8 mouse cellular contexts compared by ENCODE assay signal in the genomic region with DNA sequence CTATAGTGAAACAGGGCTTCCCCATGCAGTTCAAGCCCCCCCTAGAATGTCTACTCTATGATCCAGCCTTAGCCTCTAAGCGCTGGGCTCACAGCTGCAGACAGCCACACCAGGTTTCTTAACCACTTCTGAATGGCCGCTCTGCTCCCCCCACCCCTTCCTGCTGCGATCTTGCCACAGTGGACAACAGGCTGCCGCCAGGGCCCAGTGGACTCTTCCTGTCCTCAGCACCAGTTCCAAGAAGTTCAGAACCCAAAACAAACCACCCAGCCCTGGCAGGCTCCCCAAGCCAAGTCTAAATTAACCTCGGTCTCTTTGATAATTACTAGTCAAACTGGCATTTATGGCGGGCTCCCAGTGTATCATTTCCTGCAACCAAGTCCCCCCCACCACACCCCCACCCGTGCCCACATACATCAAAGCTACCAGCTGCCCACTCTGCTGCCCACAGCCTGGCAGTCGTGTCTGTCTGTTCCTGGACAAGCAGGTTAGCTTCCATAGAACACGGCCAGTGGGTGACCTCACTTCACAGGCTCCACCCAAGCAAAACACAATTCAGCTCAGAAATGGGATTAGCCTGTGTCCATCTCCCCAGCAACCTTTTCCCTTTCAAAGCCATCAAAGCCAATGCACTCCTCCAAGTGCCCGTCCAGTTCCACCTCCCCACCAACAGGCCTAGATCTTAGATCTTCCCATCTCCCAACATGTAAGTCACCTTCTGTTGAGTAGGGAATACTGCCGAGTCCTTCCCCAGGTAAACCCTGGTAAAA. TPM values are rescaled to one million over a fixed set of nuclear protein-coding genes. Genes with fewer than 3 reads are reported as not detected.
DNase-seq lines count a peak whose midpoint lies in the region; ATAC-seq and TF ChIP-seq lines count a peak whose summit lies in the region.

No protein-coding gene starts in this region.

- no peaks in the 10 kb centered on the region; the same call in 1 of the 2 replicates for H3K9me3 ChIP-seq in forebrain, embryonic 14.5 days (replicated peaks; ENCODE audit: control insufficient read depth, low read length)
- no peaks in the 10 kb centered on the region for H3K9me3 ChIP-seq in midbrain, postnatal 0 days (ENCODE audit: low read length)

- peaks cover 63% of the 10 kb centered on the region for H3K79me2 ChIP-seq in C2C12 (ENCODE audit: control insufficient read depth, insufficient read depth)

- H3K4me3 ChIP-seq in cerebellum, adult 2 months (replicated peaks; ENCODE audit: insufficient read depth, low read depth, low read length) = peak overlapping the region; percentile 91
- peak overlapping the region; percentile 83 for H3K4me3 ChIP-seq in C2C12 (ENCODE audit: insufficient read depth, poor library complexity, severe bottlenecking)
- peak overlapping the region; percentile 90 for H3K4me3 ChIP-seq in forebrain, embryonic 14.5 days (ENCODE audit: low read depth, low read length)
- peak overlapping the region; percentile 90 for H3K4me3 ChIP-seq in midbrain, postnatal 0 days (ENCODE audit: low read depth, low read length)

- H3ac ChIP-seq in C2C12 (ENCODE audit: control insufficient read depth, insufficient read length, low read depth) = peak overlapping the region; percentile 93

- no peak overlapping the region for H3K27ac ChIP-seq in cerebellum, adult 2 months (ENCODE audit: insufficient read depth, low read length)
- H3K27ac ChIP-seq in forebrain, embryonic 14.5 days (ENCODE audit: low read depth, low read length) = no peak overlapping the region
- peak overlapping the region; percentile 94 for H3K27ac ChIP-seq in midbrain, postnatal 0 days (ENCODE audit: low read depth, low read length)

- TF ChIP-seq POLR2A in cerebellum, adult 2 months (IDR thresholded peaks at IDR 0.05; ENCODE audit: borderline replicate concordance, insufficient read depth, low read length) = 0 out of 2 replicates have a peak, but pooled peaks have one; percentile 14

- H3K4me2 ChIP-seq in forebrain, embryonic 14.5 days (ENCODE audit: low read length) = peak overlapping the region; percentile 99
- H3K4me2 ChIP-seq in midbrain, postnatal 0 days (ENCODE audit: low read depth, low read length, poor library complexity, severe bottlenecking) = peak overlapping the region; percentile 95

- ATAC-seq in forebrain, embryonic 14.5 days = no peak
- ATAC-seq in midbrain, postnatal 0 days (ENCODE audit: low FRiP score) = no peak

- H3K79me3 ChIP-seq in C2C12 (ENCODE audit: low read depth) = peaks cover 55% of the 10 kb centered on the region

- H3K9ac ChIP-seq in forebrain, embryonic 14.5 days (ENCODE audit: low read length) = peak overlapping the region; percentile 94
- H3K9ac ChIP-seq in midbrain, postnatal 0 days (replicated peaks; ENCODE audit: low read length, poor library complexity, severe bottlenecking) = peak overlapping the region; percentile 96

- 2% methylated on average over 11 of the region's 11 CpGs for WGBS in cerebellum, adult 2 months
- WGBS in forebrain, embryonic 14.5 days = 26% methylated on average over 11 of the region's 11 CpGs
- 11% methylated on average over 11 of the region's 11 CpGs for WGBS in midbrain, postnatal 0 days

- H3K36me3 ChIP-seq in C2C12 (ENCODE audit: control insufficient read depth, insufficient read depth) = peaks cover 15% of the 10 kb centered on the region
- H3K36me3 ChIP-seq in forebrain, embryonic 14.5 days (ENCODE audit: control insufficient read depth, insufficient read depth, low read length) = peaks cover 25% of the 10 kb centered on the region
- H3K36me3 ChIP-seq in midbrain, postnatal 0 days (ENCODE audit: insufficient read depth, low read length) = peaks cover 19% of the 10 kb centered on the region

- peaks cover 35% of the 10 kb centered on the region for H3K4me1 ChIP-seq in cerebellum, adult 2 months (ENCODE audit: control insufficient read depth, insufficient read depth, low read length)
- H3K4me1 ChIP-seq in forebrain, embryonic 14.5 days (ENCODE audit: control insufficient read depth, insufficient read depth, low read length) = peaks cover 19% of the 10 kb centered on the region
- peaks cover 13% of the 10 kb centered on the region for H3K4me1 ChIP-seq in midbrain, postnatal 0 days (ENCODE audit: insufficient read depth, low read length)

- no peak for DNase-seq in cerebellum, adult 2 months
- DNase-seq in cerebellum, adult 9-10 months = no peak
- no peak for DNase-seq in forebrain, embryonic 14.5 days (ENCODE audit: low spot score)
- peak; percentile 35 for DNase-seq in kidney, postnatal 14 days
- peak; percentile 34 for DNase-seq in midbrain, postnatal 0 days (ENCODE audit: low spot score)
- DNase-seq in urinary bladder, postnatal 10 days (ENCODE audit: low spot score) = no peak
- DNase-seq in adrenal gland, postnatal 25 days = no peak

- H3K27me3 ChIP-seq in cerebellum, adult 2 months (ENCODE audit: control insufficient read depth, insufficient read depth, low read length) = no peaks in the 10 kb centered on the region
- no peaks in the 10 kb centered on the region for H3K27me3 ChIP-seq in C2C12 (ENCODE audit: control insufficient read depth, insufficient read depth, insufficient read length)
- no peaks in the 10 kb centered on the region for H3K27me3 ChIP-seq in forebrain, embryonic 14.5 days (replicated peaks; ENCODE audit: control insufficient read depth, insufficient read depth, low read length)
- H3K27me3 ChIP-seq in midbrain, postnatal 0 days (ENCODE audit: insufficient read depth, low read length) = no peaks in the 10 kb centered on the region

- TF ChIP-seq CTCF in cerebellum, adult 2 months (IDR thresholded peaks at IDR 0.05; ENCODE audit: borderline replicate concordance, insufficient read depth, low read depth, low read length) = no peak
- TF ChIP-seq CTCF in C2C12 (IDR thresholded peaks at IDR 0.05; ENCODE audit: control insufficient read depth, insufficient read depth, insufficient read length) = no peak
- no peak for TF ChIP-seq CTCF in midbrain, postnatal 0 days (IDR thresholded peaks at IDR 0.05)

TF ChIP-seq in C2C12, 6 proteins besides CTCF, POLR2A, EP300 and RAD21:
- TF ChIP-seq FOSL1 (IDR thresholded peaks at IDR 0.05; ENCODE audit: insufficient read depth, low read length, poor library complexity, severe bottlenecking) (no peak), USF1 (IDR thresholded peaks at IDR 0.05; ENCODE audit: low read depth) (no peak), MAX (IDR thresholded peaks at IDR 0.05) (no peak), CEBPB (IDR thresholded peaks at IDR 0.05; ENCODE audit: low read depth) (no peak), MYOD1 (IDR thresholded peaks at IDR 0.05; ENCODE audit: control insufficient read depth, insufficient read length, low read depth) (no peak)
TF ChIP-seq in C2C12: peak in this region for 0.

RNA-seq across cellular contexts. Expression of gene Ppp1r37, which starts 2.2 kb away (rescaled TPM):
- 134 and 136 TPM in 2 replicates for polyA plus RNA-seq in cerebellum, adult 2 months (2012; rRNA removed)
- 32.6 TPM for polyA plus RNA-seq in C2C12 (2012; fragmentation: generic; extraction: Trizol)
- polyA plus RNA-seq in forebrain, embryonic 14.5 days (2014; fragmentation: Nextera tagmentation; extraction: Ambion mirVana) = 12.6 and 13.5 TPM in 2 replicates
- 114 and 127 TPM in 2 replicates for total RNA-seq in midbrain, postnatal 0 days (2014; rRNA removed)
- polyA plus RNA-seq in midbrain, postnatal 0 days (2015; fragmentation: Nextera tagmentation; extraction: Ambion mirVana) = 27.8 and 28.1 TPM in 2 replicates
- 74.4 and 81.6 TPM in 2 replicates for total RNA-seq in adrenal gland, postnatal 25 days (2021)

RNA-seq across cellular contexts. Expression of gene Zfp296, which starts 16.4 kb away (rescaled TPM):
- 3.4 and 4.0 TPM in 2 replicates for polyA plus RNA-seq in cerebellum, adult 2 months (2012; rRNA removed)
- polyA plus RNA-seq in C2C12 (2012; fragmentation: generic; extraction: Trizol) = 1.9 TPM
- polyA plus RNA-seq in forebrain, embryonic 14.5 days (2014; fragmentation: Nextera tagmentation; extraction: Ambion mirVana) = 0.15 TPM in 1 of 2 replicates, not detected in the other
- total RNA-seq in midbrain, postnatal 0 days (2014; rRNA removed) = 0.33 and 1.2 TPM in 2 replicates
- 0.11 TPM in 1 of 2 replicates, not detected in the other for polyA plus RNA-seq in midbrain, postnatal 0 days (2015; fragmentation: Nextera tagmentation; extraction: Ambion mirVana)
- 0.62 and 0.73 TPM in 2 replicates for total RNA-seq in adrenal gland, postnatal 25 days (2021)

RNA-seq across cellular contexts. Expression of gene Gemin7, which starts 16.7 kb away (rescaled TPM):
- polyA plus RNA-seq in cerebellum, adult 2 months (2012; rRNA removed) = 86.1 and 87.2 TPM in 2 replicates
- 136 TPM for polyA plus RNA-seq in C2C12 (2012; fragmentation: generic; extraction: Trizol)
- polyA plus RNA-seq in forebrain, embryonic 14.5 days (2014; fragmentation: Nextera tagmentation; extraction: Ambion mirVana) = 134 and 146 TPM in 2 replicates
- 58.1 and 70.9 TPM in 2 replicates for total RNA-seq in midbrain, postnatal 0 days (2014; rRNA removed)
- polyA plus RNA-seq in midbrain, postnatal 0 days (2015; fragmentation: Nextera tagmentation; extraction: Ambion mirVana) = 158 and 181 TPM in 2 replicates
- 75.6 and 93.0 TPM in 2 replicates for total RNA-seq in adrenal gland, postnatal 25 days (2021)

RNA-seq across cellular contexts. Expression of gene Nkpd1, which starts 43.0 kb away (rescaled TPM):
- polyA plus RNA-seq in cerebellum, adult 2 months (2012; rRNA removed) = 1.3 and 1.8 TPM in 2 replicates
- polyA plus RNA-seq in C2C12 (2012; fragmentation: generic; extraction: Trizol) = 0.11 TPM
- 0.36 and 0.57 TPM in 2 replicates for polyA plus RNA-seq in forebrain, embryonic 14.5 days (2014; fragmentation: Nextera tagmentation; extraction: Ambion mirVana)
- total RNA-seq in midbrain, postnatal 0 days (2014; rRNA removed) = 2.3 TPM in 2 replicates
- 1.6 and 1.8 TPM in 2 replicates for polyA plus RNA-seq in midbrain, postnatal 0 days (2015; fragmentation: Nextera tagmentation; extraction: Ambion mirVana)
- total RNA-seq in adrenal gland, postnatal 25 days (2021) = not detected in 2 replicates

RNA-seq across cellular contexts. Expression of gene Clasrp, which starts 43.6 kb away (rescaled TPM):
- 151 and 152 TPM in 2 replicates for polyA plus RNA-seq in cerebellum, adult 2 months (2012; rRNA removed)
- 19.0 TPM for polyA plus RNA-seq in C2C12 (2012; fragmentation: generic; extraction: Trizol)
- polyA plus RNA-seq in forebrain, embryonic 14.5 days (2014; fragmentation: Nextera tagmentation; extraction: Ambion mirVana) = 27.1 and 40.1 TPM in 2 replicates
- total RNA-seq in midbrain, postnatal 0 days (2014; rRNA removed) = 74.4 and 97.4 TPM in 2 replicates
- polyA plus RNA-seq in midbrain, postnatal 0 days (2015; fragmentation: Nextera tagmentation; extraction: Ambion mirVana) = 70.3 and 74.7 TPM in 2 replicates
- total RNA-seq in adrenal gland, postnatal 25 days (2021) = 57.4 and 67.6 TPM in 2 replicates

Comparison
In these comparisons a context has a peak if more than half of its experiments do, and no peak if none do; other contexts are left out.
1. DNase-seq: peak in kidney, postnatal 14 days (single experiment) and midbrain, postnatal 0 days (single experiment); none in cerebellum, adult 2 months (0 of 2), cerebellum, adult 9-10 months (single experiment), forebrain, embryonic 14.5 days (single experiment), urinary bladder, postnatal 10 days (single experiment) and adrenal gland, postnatal 25 days (single experiment).
2. Peak in every context shown above with its lines, with median percentiles within 50 percentile points of each other: H3K4me3 ChIP-seq.